Mouse (Mus musculus): ENCODE results near the gene Kcnj9. TPM values are rescaled to one million over a fixed set of nuclear protein-coding genes. Genes with fewer than 3 reads are reported as not detected.

Gene Kcnj9
- polyA plus RNA-seq, 1 experiment: 169 TPM

- peaks cover 8% of the 10 kb centered on the region for H3K4me1 ChIP-seq (ENCODE audit: control insufficient read depth, insufficient read depth, low read length)
- TF ChIP-seq CTCF (IDR thresholded peaks at IDR 0.05; ENCODE audit: extremely low read depth, insufficient read depth, low read length) (no peak), POLR2A (IDR thresholded peaks at IDR 0.05; ENCODE audit: extremely low read depth, insufficient read depth, low read length) (no peak)
- no peak overlapping the region for H3K4me3 ChIP-seq (ENCODE audit: insufficient read depth, low read length)
- peak overlapping the region; percentile 79 for H3K27ac ChIP-seq (ENCODE audit: insufficient read depth, low read length)
Observed at GRCm38 (mm10) chr1:172301180-172301579, 27.9 kb downstream of the Kcnj9 start.

GRCm38 (mm10) chr1:172300247-172300646 lies 28.9 kb downstream of the Kcnj9 start:
- no peak for TF ChIP-seq CTCF (IDR thresholded peaks at IDR 0.05; ENCODE audit: extremely low read depth, insufficient read depth, low read length)
- no peak; the same call in 1 of the 2 replicates for TF ChIP-seq POLR2A (IDR thresholded peaks at IDR 0.05; ENCODE audit: extremely low read depth, insufficient read depth, low read length)
- Histone ChIP-seq H3K4me3 (ENCODE audit: insufficient read depth, low read length) (no peak overlapping the region), H3K4me1 (ENCODE audit: control insufficient read depth, insufficient read depth, low read length) (peaks cover 7% of the 10 kb centered on the region), H3K27ac (ENCODE audit: insufficient read depth, low read length) (peak overlapping the region; percentile 79)

GRCm38 (mm10) chr1:172299528-172299927 lies 29.6 kb downstream of the Kcnj9 start:
- TF ChIP-seq POLR2A (IDR thresholded peaks at IDR 0.05; ENCODE audit: extremely low read depth, insufficient read depth, low read length): no peak
- no peak overlapping the region for H3K4me3 ChIP-seq (ENCODE audit: insufficient read depth, low read length)
- H3K27ac ChIP-seq (ENCODE audit: insufficient read depth, low read length): peak overlapping the region; percentile 79; the same call in 1 of the 2 replicates
- H3K4me1 ChIP-seq (ENCODE audit: control insufficient read depth, insufficient read depth, low read length): peaks cover 7% of the 10 kb centered on the region

GRCm38 (mm10) chr1:172297611-172298537 lies 31.2 kb downstream of the Kcnj9 start, which contains the start of gene Atp1a2:
Atp1a2 (minus strand) TSS chr1:172298064.
- H3K27ac ChIP-seq (ENCODE audit: insufficient read depth, low read length): peak within 1 kb of the TSS; percentile 89
- H3K4me3 ChIP-seq (ENCODE audit: insufficient read depth, low read length): peak within 1 kb of the TSS; percentile 60
- TF ChIP-seq CTCF (IDR thresholded peaks at IDR 0.05; ENCODE audit: extremely low read depth, insufficient read depth, low read length) (no peak), POLR2A (IDR thresholded peaks at IDR 0.05; ENCODE audit: extremely low read depth, insufficient read depth, low read length) (peak; percentile 89)
- peaks cover 11% of the 10 kb centered on the region for H3K4me1 ChIP-seq (ENCODE audit: control insufficient read depth, insufficient read depth, low read length)

GRCm38 (mm10) chr1:172296816-172297510 lies 32.2 kb downstream of the Kcnj9 start:
- peak overlapping the region; percentile 60 for H3K4me3 ChIP-seq (ENCODE audit: insufficient read depth, low read length)
- peaks cover 11% of the 10 kb centered on the region for H3K4me1 ChIP-seq (ENCODE audit: control insufficient read depth, insufficient read depth, low read length)
- H3K27ac ChIP-seq (ENCODE audit: insufficient read depth, low read length): peak overlapping the region; percentile 89
- TF ChIP-seq POLR2A (IDR thresholded peaks at IDR 0.05; ENCODE audit: extremely low read depth, insufficient read depth, low read length) (no peak), CTCF (IDR thresholded peaks at IDR 0.05; ENCODE audit: extremely low read depth, insufficient read depth, low read length) (no peak)

GRCm38 (mm10) chr1:172295751-172296197 lies 33.3 kb downstream of the Kcnj9 start:
- H3K4me3 ChIP-seq (ENCODE audit: insufficient read depth, low read length): peak overlapping the region; percentile 60
- H3K27ac ChIP-seq (ENCODE audit: insufficient read depth, low read length): peak overlapping the region; percentile 89
- TF ChIP-seq POLR2A (IDR thresholded peaks at IDR 0.05; ENCODE audit: extremely low read depth, insufficient read depth, low read length) (0 out of 2 replicates have a peak, but pooled peaks have one; percentile 23), CTCF (IDR thresholded peaks at IDR 0.05; ENCODE audit: extremely low read depth, insufficient read depth, low read length) (no peak)
- H3K4me1 ChIP-seq (ENCODE audit: control insufficient read depth, insufficient read depth, low read length): peaks cover 11% of the 10 kb centered on the region

- Histone ChIP-seq H3K4me1 (ENCODE audit: control insufficient read depth, insufficient read depth, low read length) (peaks cover 9% of the 10 kb centered on the region), H3K27ac (ENCODE audit: insufficient read depth, low read length) (peak overlapping the region; percentile 77), H3K4me3 (ENCODE audit: insufficient read depth, low read length) (no peak overlapping the region)
- no peak for TF ChIP-seq POLR2A (IDR thresholded peaks at IDR 0.05; ENCODE audit: extremely low read depth, insufficient read depth, low read length)
- TF ChIP-seq CTCF (IDR thresholded peaks at IDR 0.05; ENCODE audit: extremely low read depth, insufficient read depth, low read length): no peak
Observed at GRCm38 (mm10) chr1:172293449-172293848, 35.7 kb downstream of the Kcnj9 start.

- H3K4me3 ChIP-seq (ENCODE audit: insufficient read depth, low read length): no peak overlapping the region
- TF ChIP-seq POLR2A (IDR thresholded peaks at IDR 0.05; ENCODE audit: extremely low read depth, insufficient read depth, low read length) (0 out of 2 replicates have a peak, but pooled peaks have one; percentile 6), CTCF (IDR thresholded peaks at IDR 0.05; ENCODE audit: extremely low read depth, insufficient read depth, low read length) (no peak)
- H3K4me1 ChIP-seq (ENCODE audit: control insufficient read depth, insufficient read depth, low read length): peaks cover 7% of the 10 kb centered on the region
- peak overlapping the region; percentile 77 for H3K27ac ChIP-seq (ENCODE audit: insufficient read depth, low read length)
Observed at GRCm38 (mm10) chr1:172292880-172293279, 36.2 kb downstream of the Kcnj9 start.

- H3K4me3 ChIP-seq (ENCODE audit: insufficient read depth, low read length): no peak overlapping the region
- peaks cover 5% of the 10 kb centered on the region for H3K4me1 ChIP-seq (ENCODE audit: control insufficient read depth, insufficient read depth, low read length)
- no peak overlapping the region for H3K27ac ChIP-seq (ENCODE audit: insufficient read depth, low read length)
- no peak for TF ChIP-seq CTCF (IDR thresholded peaks at IDR 0.05; ENCODE audit: extremely low read depth, insufficient read depth, low read length)
- no peak for TF ChIP-seq POLR2A (IDR thresholded peaks at IDR 0.05; ENCODE audit: extremely low read depth, insufficient read depth, low read length)
Observed at GRCm38 (mm10) chr1:172289617-172289946, 39.5 kb downstream of the Kcnj9 start.

Measured in cortical plate, adult 2 months (tissue).